Mouse (Mus musculus) gastrocnemius, adult 18-20 months (tissue): ENCODE measurements around the gene Fstl3. TPM values are rescaled to one million over a fixed set of nuclear protein-coding genes. Genes with fewer than 3 reads are reported as not detected.

Experiments
- DNase-seq: peaks from one replicate; pipeline ENCODE4 v3.0.0; 2021; ENCODE audit warnings: low spot score
- total RNA-seq, 2 experiments: library from RNA; stranded (reverse); gene quantifications; 2 replicates each; pipeline ENCODE4 v1.2.3; 2021

Gene Fstl3
- total RNA-seq, 2 experiments from 2014 or later = 1.2 to 1.9 TPM

- no peak for DNase-seq
Observed at GRCm38 (mm10) chr10:79783920-79784800, 7.1 kb downstream of the Fstl3 start.

- DNase-seq = peak; percentile 83
Observed at GRCm38 (mm10) chr10:79788386-79789158, 11.5 kb downstream of the Fstl3 start.

GRCm38 (mm10) chr10:79789581-79789980 is 12.5 kb downstream of the Fstl3 start:
- no peak for DNase-seq

- no peak for DNase-seq
Observed at GRCm38 (mm10) chr10:79790861-79791260, 13.8 kb downstream of the Fstl3 start, which contains the start of gene Prss57. TSS of gene Prss57 (minus strand) at chr10:79790961.

- DNase-seq = no peak
Observed at GRCm38 (mm10) chr10:79792339-79793040, 15.4 kb downstream of the Fstl3 start.

- peak; percentile 74 for DNase-seq
Observed at GRCm38 (mm10) chr10:79793051-79793737, 16.1 kb downstream of the Fstl3 start, which contains the start of gene Palm. TSS of gene Palm (plus strand) at chr10:79793572.

GRCm38 (mm10) chr10:79793738-79794490 is 16.8 kb downstream of the Fstl3 start:
- DNase-seq = peak; percentile 31

- peak; percentile 91 for DNase-seq
Observed at GRCm38 (mm10) chr10:79794491-79794931, 17.4 kb downstream of the Fstl3 start.

- no peak for DNase-seq
Observed at GRCm38 (mm10) chr10:79795905-79796304, 18.8 kb downstream of the Fstl3 start.

GRCm38 (mm10) chr10:79797326-79797725 is 20.3 kb downstream of the Fstl3 start:
- peak; percentile 67 for DNase-seq

- no peak for DNase-seq
Observed at GRCm38 (mm10) chr10:79798289-79798928, 21.3 kb downstream of the Fstl3 start.

- no peak for DNase-seq
Observed at GRCm38 (mm10) chr10:79800508-79800907, 23.4 kb downstream of the Fstl3 start.

GRCm38 (mm10) chr10:79801837-79802236 is 24.8 kb downstream of the Fstl3 start:
- DNase-seq = no peak

- peak; percentile 61 for DNase-seq
Observed at GRCm38 (mm10) chr10:79802331-79802971, 25.4 kb downstream of the Fstl3 start.

- DNase-seq = no peak
Observed at GRCm38 (mm10) chr10:79803716-79804323, 26.7 kb downstream of the Fstl3 start.

- DNase-seq = no peak
Observed at GRCm38 (mm10) chr10:79805636-79806035, 28.6 kb downstream of the Fstl3 start.

- no peak for DNase-seq
Observed at GRCm38 (mm10) chr10:79806331-79806730, 29.3 kb downstream of the Fstl3 start.

GRCm38 (mm10) chr10:79806972-79807371 is 29.9 kb downstream of the Fstl3 start:
- DNase-seq = peak; percentile 30

- peak; percentile 32 for DNase-seq
Observed at GRCm38 (mm10) chr10:79807826-79808225, 30.8 kb downstream of the Fstl3 start.
